Mouse (Mus musculus) CD4-positive, CD25-positive, alpha-beta regulatory T cell, adult 2 months (primary cell): ENCODE measurements around the gene Tax1bp3.

Experiments used
- DNase-seq: peaks from one replicate; pipeline ENCODE4 v3.0.0-alpha.2; 2012; ENCODE audit warnings: low read depth, low spot score

Gene Tax1bp3

GRCm38 (mm10) chr11:73228881-73229280 is 52.0 kb downstream of the Tax1bp3 start:
- no peak for DNase-seq

GRCm38 (mm10) chr11:73230081-73230480 is 53.2 kb downstream of the Tax1bp3 start:
- no peak for DNase-seq

GRCm38 (mm10) chr11:73232513-73232912 is 55.6 kb downstream of the Tax1bp3 start:
- no peak for DNase-seq
